Mouse (Mus musculus) thymus, adult 2 months (tissue): ENCODE measurements at regions not wholly inside any gene's neighbourhood (a gene's known extent, or its start where the extent isn't known, plus 50 kb on each side); places are given as distances from the start of the nearest gene placed in this dataset.
"Not testable (repeated sequence)": the region's sequence is repeated elsewhere in the genome, so short reads cannot be mapped to it uniquely, and the experiment has no call there.

Experiments
- DNase-seq: peaks from one replicate; pipeline ENCODE4 v3.0.0; 2021
- H3K27ac ChIP-seq: fragments of 200-500 bp; 2 replicates; pipeline ENCODE4 v1.5.1; 2012; ENCODE audit warnings: low read length, control low read depth; ENCODE audit not compliant: control insufficient read depth, insufficient read depth
- H3K27me3 ChIP-seq: fragments of 200-500 bp; 2 replicates; pipeline ENCODE4 v1.6.1; 2012; ENCODE audit warnings: mild to moderate bottlenecking, low read length, moderate library complexity, mixed read lengths; ENCODE audit not compliant: control insufficient read depth, insufficient read depth
- H3K36me3 ChIP-seq: fragments of 200-500 bp; 2 replicates; pipeline ENCODE4 v1.6.1; 2012; ENCODE audit warnings: mild to moderate bottlenecking, low read length, moderate library complexity; ENCODE audit not compliant: control insufficient read depth, insufficient read depth
- H3K4me1 ChIP-seq: fragments of 200-500 bp; replicated peaks from 2 replicates; pipeline ENCODE4 v1.6.1; 2012; ENCODE audit warnings: low read length; ENCODE audit not compliant: control insufficient read depth, insufficient read depth
- H3K4me3 ChIP-seq: fragments of 200-500 bp; 2 replicates; pipeline ENCODE4 v1.5.1; 2012; ENCODE audit warnings: mild to moderate bottlenecking, low read length, control low read depth, moderate library complexity; ENCODE audit not compliant: control insufficient read depth, insufficient read depth
- CTCF ChIP-seq: fragments of 200-500 bp; IDR thresholded peaks from 2 replicates; pipeline ENCODE4 v1.5.1; 2012; ENCODE audit warnings: mild to moderate bottlenecking, control low read depth, low read length, moderate library complexity, borderline replicate concordance; ENCODE audit not compliant: control insufficient read depth, poor library complexity, insufficient read depth; ENCODE audit errors: extremely low read depth
- POLR2A ChIP-seq: fragments of 200-500 bp; IDR thresholded peaks from 2 replicates; pipeline ENCODE4 v1.6.1; 2012; ENCODE audit warnings: mild to moderate bottlenecking, low read length, control low read depth, moderate library complexity; ENCODE audit not compliant: control insufficient read depth, poor library complexity, insufficient read depth; ENCODE audit errors: extremely low read depth
- WGBS: fragments of 180-500 bp; shearing (Covaris S2); methylation state at CpG from one replicate; pipeline ENCODE4 v1.1.7; 2018; 5-methylcytosine and 5-hydroxymethylcytosine counted together

DNA sequence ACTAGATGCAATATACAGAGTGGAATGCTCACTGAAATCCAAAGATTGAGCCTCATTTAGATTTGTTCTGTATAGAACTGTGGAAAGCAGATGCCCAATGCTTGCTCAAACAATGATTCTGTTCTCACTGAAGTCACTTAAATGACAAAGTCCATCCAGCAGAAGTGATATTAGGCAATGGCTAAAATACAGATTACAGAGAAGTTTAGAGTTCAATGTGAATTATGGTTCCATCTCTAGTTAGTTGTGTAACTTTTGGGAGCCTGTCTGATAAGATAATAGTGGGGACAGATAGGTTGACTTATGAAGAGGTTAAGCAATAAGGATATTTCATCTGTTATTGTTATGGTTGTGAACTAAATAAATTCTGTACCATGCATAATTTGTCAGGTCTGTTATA is 165.5 kb downstream of the Slco6d1 start:
- DNase-seq: no peak
- H3K4me1 ChIP-seq: no peaks in the 10 kb centered on the region
- no peaks in the 10 kb centered on the region for H3K27me3 ChIP-seq
- H3K36me3 ChIP-seq: no peaks in the 10 kb centered on the region
- H3K27ac ChIP-seq: no peak overlapping the region
- no peak overlapping the region for H3K4me3 ChIP-seq
- TF ChIP-seq POLR2A (no peak), CTCF (no peak)

- not testable (repeated sequence) for H3K4me3 ChIP-seq, H3K4me1 ChIP-seq, DNase-seq, H3K27me3 ChIP-seq, H3K36me3 ChIP-seq
- peak overlapping the region; percentile 41; the same call in 1 of the 2 replicates for H3K27ac ChIP-seq
- 76% methylated on average over 10 of the region's 10 CpGs for WGBS
These were observed 168.5 kb downstream of the Slco6d1 start for GRCm38 (mm10) chr1:98589216-98589959.

- H3K4me1 ChIP-seq, DNase-seq, H3K4me3 ChIP-seq, H3K36me3 ChIP-seq, H3K27ac ChIP-seq, H3K27me3 ChIP-seq: not testable (repeated sequence)
- 90% methylated on average over 7 of the region's 7 CpGs for WGBS
These were observed 170.1 kb downstream of the Slco6d1 start for GRCm38 (mm10) chr1:98591001-98591400.
